ENCODE assay signal across 23 mouse cellular contexts in the genomic region with DNA sequence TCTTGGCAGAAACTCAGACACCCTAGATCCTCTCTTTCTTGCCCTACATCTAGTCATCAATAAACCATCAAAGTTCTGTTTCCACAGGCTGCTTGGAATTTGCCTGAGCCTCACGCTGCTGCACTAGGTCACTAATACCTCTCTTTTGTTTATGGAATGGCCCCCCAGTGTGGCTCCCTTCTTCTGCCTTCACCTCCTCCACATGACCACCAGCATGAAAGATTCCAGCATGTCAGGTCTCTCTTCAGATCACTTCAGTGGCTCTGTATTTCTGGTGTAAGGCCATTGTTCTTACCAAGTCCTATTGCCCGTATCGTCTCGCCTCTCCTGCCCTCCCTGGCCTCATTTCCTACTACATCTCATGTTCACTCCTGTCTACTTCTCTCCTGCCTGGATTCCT. TPM values are rescaled to one million over a fixed set of nuclear protein-coding genes. Genes with fewer than 3 reads are reported as not detected.
"Had no signal": no experiment of that assay in that cellular context is flagged by ENCODE, and none has a peak within 500 bp of the region (broad histone marks: within the 10 kb centered on the region; RNA-seq: fewer than 3 reads in every experiment).

No protein-coding gene starts in this region.

- H3K4me1 ChIP-seq: heart, embryonic 12.5 days; intestine, embryonic 15.5 days; limb, embryonic 13.5 days; limb, embryonic 15.5 days; liver, embryonic 12.5 days had no signal

- H3K27ac ChIP-seq: heart, adult 2 months; hindbrain, embryonic 10.5 days; hindbrain, embryonic 12.5 days; hindbrain, embryonic 14.5 days; intestine, embryonic 15.5 days; layer of hippocampus, adult 2 months; limb, embryonic 13.5 days; limb, embryonic 15.5 days; liver, embryonic 12.5 days had no signal

- H3K27me3 ChIP-seq: heart, embryonic 12.5 days; hindbrain, embryonic 12.5 days; intestine, embryonic 15.5 days; limb, embryonic 13.5 days; limb, embryonic 15.5 days; liver, embryonic 12.5 days had no signal

- DNase-seq: gastrocnemius, postnatal 14 days; gastrocnemius, postnatal 36 days; heart, adult 11 months; heart, adult 2 months; heart, postnatal 10 days; heart, postnatal 4 days; kidney, adult 18-20 months; kidney, adult 8-10 months; kidney, postnatal 10 days; kidney, postnatal 25 days; kidney, postnatal 4 days; layer of hippocampus, postnatal 36 days; left cerebral cortex, postnatal 4 days had no signal

- H3K4me3 ChIP-seq: heart, adult 2 months; heart, embryonic 12.5 days; hindbrain, embryonic 10.5 days; hindbrain, embryonic 12.5 days; intestine, embryonic 15.5 days; layer of hippocampus, adult 2 months; limb, embryonic 13.5 days; limb, embryonic 15.5 days; liver, embryonic 12.5 days had no signal

RNA-seq across cellular contexts. Expression of a gene that starts 39.3 kb away (rescaled TPM):
- polyA plus RNA-seq: liver, adult 2 months had no signal
